Mouse (Mus musculus): Measurements from ENCODE around the gene Cfdp1. TPM values are rescaled to one million over a fixed set of nuclear protein-coding genes. Genes with fewer than 3 reads are reported as not detected.

The Cfdp1 gene
- polyA plus RNA-seq, 1 experiment, result 94.5 TPM

GRCm38 (mm10) chr8:111765096-111765495 lies 89.0 kb downstream of the Cfdp1 start:
- no peak overlapping the region for H3K27ac ChIP-seq (ENCODE audit: insufficient read depth, low read length)
- no peak overlapping the region for H3K4me3 ChIP-seq (replicated peaks; ENCODE audit: insufficient read depth, low read depth, low read length)
- 47% methylated on average over 9 of the region's 9 CpGs for WGBS
- no peak for DNase-seq
- TF ChIP-seq CTCF (IDR thresholded peaks at IDR 0.05; ENCODE audit: borderline replicate concordance, insufficient read depth, low read depth, low read length), result no peak
- TF ChIP-seq POLR2A (IDR thresholded peaks at IDR 0.05; ENCODE audit: borderline replicate concordance, insufficient read depth, low read length), result no peak
- H3K27me3 ChIP-seq (ENCODE audit: control insufficient read depth, insufficient read depth, low read length), result no peaks in the 10 kb centered on the region
- peaks cover 14% of the 10 kb centered on the region for H3K4me1 ChIP-seq (ENCODE audit: control insufficient read depth, insufficient read depth, low read length)

DNA sequence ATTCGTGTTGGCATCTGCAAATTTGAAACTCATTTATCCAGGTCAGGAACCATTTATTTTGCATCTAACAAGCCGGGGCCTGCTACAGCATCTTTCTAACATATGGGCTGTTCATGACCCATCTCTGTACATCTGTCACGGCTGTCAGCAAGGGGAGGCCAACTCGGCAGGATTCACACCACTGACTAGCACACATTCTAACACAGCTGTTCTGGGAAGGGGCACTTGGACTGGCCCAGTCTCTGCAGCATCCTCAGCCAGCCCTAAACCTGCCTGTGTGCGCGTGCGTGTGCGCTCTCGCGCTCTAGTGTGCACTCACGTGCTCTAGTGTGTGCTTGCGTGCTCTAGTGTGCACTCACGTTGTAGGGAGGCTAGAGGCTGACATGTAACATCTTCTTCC lies 93.4 kb downstream of the Cfdp1 start:
- no peak for TF ChIP-seq POLR2A (IDR thresholded peaks at IDR 0.05; ENCODE audit: borderline replicate concordance, insufficient read depth, low read length)
- TF ChIP-seq CTCF (IDR thresholded peaks at IDR 0.05; ENCODE audit: borderline replicate concordance, insufficient read depth, low read depth, low read length), result no peak
- no peak for DNase-seq
- no peak overlapping the region for H3K4me3 ChIP-seq (replicated peaks; ENCODE audit: insufficient read depth, low read depth, low read length)
- no peaks in the 10 kb centered on the region for H3K4me1 ChIP-seq (ENCODE audit: control insufficient read depth, insufficient read depth, low read length)
- no peak overlapping the region for H3K27ac ChIP-seq (ENCODE audit: insufficient read depth, low read length)
- 56% methylated on average over 13 of the region's 13 CpGs for WGBS
- H3K27me3 ChIP-seq (ENCODE audit: control insufficient read depth, insufficient read depth, low read length), result no peaks in the 10 kb centered on the region

- Histone ChIP-seq H3K4me3 (replicated peaks; ENCODE audit: insufficient read depth, low read depth, low read length) (no peak overlapping the region), H3K27me3 (ENCODE audit: control insufficient read depth, insufficient read depth, low read length) (no peaks in the 10 kb centered on the region), H3K27ac (ENCODE audit: insufficient read depth, low read length) (no peak overlapping the region), H3K4me1 (ENCODE audit: control insufficient read depth, insufficient read depth, low read length) (no peaks in the 10 kb centered on the region)
- no peak for DNase-seq
- TF ChIP-seq CTCF (IDR thresholded peaks at IDR 0.05; ENCODE audit: borderline replicate concordance, insufficient read depth, low read depth, low read length) (no peak), POLR2A (IDR thresholded peaks at IDR 0.05; ENCODE audit: borderline replicate concordance, insufficient read depth, low read length) (no peak)
- 94% methylated on average over 5 of the region's 5 CpGs for WGBS
These were observed 95.3 kb downstream of the Cfdp1 start for GRCm38 (mm10) chr8:111758817-111759216.

DNA sequence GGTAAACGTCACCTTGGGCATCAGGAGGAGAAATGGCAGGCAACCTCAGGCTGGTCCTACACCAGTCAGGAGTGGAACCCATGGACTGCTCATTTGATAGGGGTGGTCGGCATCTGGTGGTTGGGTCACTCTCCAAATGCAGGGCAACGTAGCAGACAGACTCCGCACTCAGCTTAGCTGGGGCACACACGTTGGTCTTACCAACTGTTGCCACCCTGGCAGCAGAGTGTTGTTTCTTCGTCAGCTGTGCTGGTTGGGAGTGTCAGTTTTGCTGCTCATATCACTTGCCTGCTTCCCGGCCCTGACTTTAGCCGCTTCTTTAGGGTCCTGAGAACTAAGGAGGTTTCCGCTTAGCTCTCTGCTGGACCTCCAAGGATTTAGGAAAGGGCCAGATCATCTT lies 96.5 kb downstream of the Cfdp1 start:
- TF ChIP-seq CTCF (IDR thresholded peaks at IDR 0.05; ENCODE audit: borderline replicate concordance, insufficient read depth, low read depth, low read length), result no peak
- TF ChIP-seq POLR2A (IDR thresholded peaks at IDR 0.05; ENCODE audit: borderline replicate concordance, insufficient read depth, low read length), result no peak
- no peak for DNase-seq
- H3K4me3 ChIP-seq (replicated peaks; ENCODE audit: insufficient read depth, low read depth, low read length), result no peak overlapping the region
- WGBS, result 47% methylated on average over 9 of the region's 9 CpGs
- H3K27me3 ChIP-seq (ENCODE audit: control insufficient read depth, insufficient read depth, low read length), result no peaks in the 10 kb centered on the region
- no peak overlapping the region for H3K27ac ChIP-seq (ENCODE audit: insufficient read depth, low read length)
- no peaks in the 10 kb centered on the region for H3K4me1 ChIP-seq (ENCODE audit: control insufficient read depth, insufficient read depth, low read length)

DNA sequence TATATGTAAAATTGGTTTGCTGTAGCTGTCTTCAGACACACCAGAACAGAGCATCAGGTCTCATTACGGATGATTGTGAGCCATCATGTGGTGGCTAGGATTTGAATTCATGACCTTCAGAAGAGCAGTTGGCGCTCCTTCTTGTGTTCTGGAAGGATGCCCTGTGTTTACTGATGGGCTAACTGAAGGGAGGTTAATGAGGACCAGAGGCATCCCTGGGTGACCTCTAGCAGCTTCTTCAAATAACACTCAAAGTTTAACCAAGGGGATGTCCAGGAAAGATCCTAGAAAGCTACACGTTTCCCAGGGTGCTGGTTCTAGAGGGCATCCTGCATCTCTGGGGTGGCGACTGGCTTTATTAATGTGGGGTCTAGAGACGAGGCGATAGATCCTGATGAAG lies 99.4 kb downstream of the Cfdp1 start:
- H3K27ac ChIP-seq (ENCODE audit: insufficient read depth, low read length), result no peak overlapping the region
- TF ChIP-seq CTCF (IDR thresholded peaks at IDR 0.05; ENCODE audit: borderline replicate concordance, insufficient read depth, low read depth, low read length) (no peak), POLR2A (IDR thresholded peaks at IDR 0.05; ENCODE audit: borderline replicate concordance, insufficient read depth, low read length) (no peak)
- H3K4me3 ChIP-seq (replicated peaks; ENCODE audit: insufficient read depth, low read depth, low read length), result no peak overlapping the region
- H3K27me3 ChIP-seq (ENCODE audit: control insufficient read depth, insufficient read depth, low read length), result no peaks in the 10 kb centered on the region
- H3K4me1 ChIP-seq (ENCODE audit: control insufficient read depth, insufficient read depth, low read length), result no peaks in the 10 kb centered on the region
- DNase-seq, result no peak
- 75% methylated on average over 6 of the region's 6 CpGs for WGBS

GRCm38 (mm10) chr8:111754088-111754487 lies 100.0 kb downstream of the Cfdp1 start:
- no peak for TF ChIP-seq POLR2A (IDR thresholded peaks at IDR 0.05; ENCODE audit: borderline replicate concordance, insufficient read depth, low read length)
- no peak for TF ChIP-seq CTCF (IDR thresholded peaks at IDR 0.05; ENCODE audit: borderline replicate concordance, insufficient read depth, low read depth, low read length)
- no peak for DNase-seq
- Histone ChIP-seq H3K27ac (ENCODE audit: insufficient read depth, low read length) (no peak overlapping the region), H3K4me1 (ENCODE audit: control insufficient read depth, insufficient read depth, low read length) (no peaks in the 10 kb centered on the region), H3K27me3 (ENCODE audit: control insufficient read depth, insufficient read depth, low read length) (no peaks in the 10 kb centered on the region), H3K4me3 (replicated peaks; ENCODE audit: insufficient read depth, low read depth, low read length) (no peak overlapping the region)
- WGBS, result 83% methylated on average over 2 of the region's 2 CpGs

DNA sequence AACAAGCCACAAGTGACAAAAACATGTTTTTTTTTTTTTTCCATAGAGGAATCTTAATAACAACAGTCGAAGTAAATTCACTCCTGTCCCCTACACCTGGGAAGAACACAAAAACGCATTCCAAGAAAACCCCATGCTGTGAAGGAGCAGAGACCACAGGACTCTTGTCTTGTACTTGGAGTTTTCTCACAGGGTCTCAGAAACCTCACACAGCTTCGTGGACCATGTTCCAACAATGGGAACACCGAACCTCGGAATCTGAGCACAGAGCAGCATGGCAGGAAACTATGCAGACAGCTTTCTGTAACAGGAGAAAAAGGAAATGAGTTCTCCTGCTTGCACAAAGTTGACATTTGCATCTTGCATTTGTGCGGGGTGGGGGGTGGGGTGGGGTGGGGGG lies 105.3 kb downstream of the Cfdp1 start:
- TF ChIP-seq POLR2A (IDR thresholded peaks at IDR 0.05; ENCODE audit: borderline replicate concordance, insufficient read depth, low read length) (no peak), CTCF (IDR thresholded peaks at IDR 0.05; ENCODE audit: borderline replicate concordance, insufficient read depth, low read depth, low read length) (no peak)
- H3K4me1 ChIP-seq (ENCODE audit: control insufficient read depth, insufficient read depth, low read length), result peaks cover 17% of the 10 kb centered on the region
- WGBS, result 63% methylated on average over 6 of the region's 6 CpGs
- H3K27ac ChIP-seq (ENCODE audit: insufficient read depth, low read length), result no peak overlapping the region
- no peaks in the 10 kb centered on the region for H3K27me3 ChIP-seq (ENCODE audit: control insufficient read depth, insufficient read depth, low read length)
- no peak overlapping the region for H3K4me3 ChIP-seq (replicated peaks; ENCODE audit: insufficient read depth, low read depth, low read length)
- DNase-seq, result no peak

DNA sequence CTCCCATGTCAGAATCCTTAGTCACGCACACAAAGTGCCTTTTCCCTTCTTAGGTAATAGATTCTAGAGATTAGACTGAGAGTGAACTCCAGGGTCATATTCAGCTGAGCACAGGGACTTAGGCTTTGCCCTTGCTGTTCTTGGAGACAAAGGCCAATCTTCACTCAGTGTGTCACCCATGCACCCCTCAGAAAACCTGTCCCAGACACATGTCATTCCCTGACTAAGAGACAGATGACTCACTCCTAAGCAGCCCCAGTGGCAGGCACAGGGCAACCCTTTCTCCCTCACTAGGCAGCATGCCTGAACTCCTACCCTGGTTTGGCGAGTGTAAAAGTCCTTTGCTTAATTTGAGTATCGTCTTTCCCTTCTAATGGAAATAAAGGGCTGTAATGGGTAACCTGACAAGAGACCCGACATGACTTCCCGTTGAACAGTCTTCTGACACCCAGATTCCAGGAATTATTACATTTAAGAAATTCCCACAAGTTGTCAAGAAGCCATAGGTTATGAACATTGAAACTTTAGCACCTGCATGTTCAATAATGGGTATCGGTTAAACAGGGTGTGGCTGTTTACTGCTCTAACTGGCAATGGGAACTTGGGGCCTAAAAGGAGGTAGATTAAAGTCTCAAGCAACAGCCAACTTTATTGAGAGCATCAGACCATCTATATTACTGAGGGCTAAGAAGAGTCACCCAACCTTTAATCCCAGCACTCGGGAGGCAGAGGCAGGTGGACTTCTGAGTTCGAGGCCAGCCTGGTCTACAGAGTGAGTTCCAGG lies 106.0 kb downstream of the Cfdp1 start:
- H3K27ac ChIP-seq (ENCODE audit: insufficient read depth, low read length), result no peak overlapping the region
- DNase-seq, result no peak
- no peak overlapping the region for H3K4me3 ChIP-seq (replicated peaks; ENCODE audit: insufficient read depth, low read depth, low read length)
- no peak for TF ChIP-seq POLR2A (IDR thresholded peaks at IDR 0.05; ENCODE audit: borderline replicate concordance, insufficient read depth, low read length)
- no peak for TF ChIP-seq CTCF (IDR thresholded peaks at IDR 0.05; ENCODE audit: borderline replicate concordance, insufficient read depth, low read depth, low read length)
- no peaks in the 10 kb centered on the region for H3K27me3 ChIP-seq (ENCODE audit: control insufficient read depth, insufficient read depth, low read length)
- WGBS, result 84% methylated on average over 8 of the region's 8 CpGs
- peaks cover 17% of the 10 kb centered on the region for H3K4me1 ChIP-seq (ENCODE audit: control insufficient read depth, insufficient read depth, low read length)
